Mouse (Mus musculus) G1E-ER4 (cell line): Measurements from ENCODE around the gene Pknox2. TPM values are rescaled to one million over a fixed set of nuclear protein-coding genes. Genes with fewer than 3 reads are reported as not detected.

Experiments
- GATA1 ChIP-seq: IDR thresholded peaks from one replicate; pipeline ENCODE4 v1.8.0; 2012; ENCODE audit warnings: low read length, inconsistent platforms
- polyA plus RNA-seq: library from polyadenylated mRNA; stranded (reverse); fragments of >175 nt; gene quantifications from 2 replicates; pipeline ENCODE4 v1.2.3, GENCODE M21; 2012

The Pknox2 gene
- polyA plus RNA-seq, 1 experiment, result not detected

GRCm38 (mm10) chr9:37085370-37085769, 61.8 kb downstream of the Pknox2 start:
- TF ChIP-seq GATA1, result no peak

GRCm38 (mm10) chr9:37082246-37082645, 65.0 kb downstream of the Pknox2 start:
- no peak for TF ChIP-seq GATA1

GRCm38 (mm10) chr9:37080309-37080708, 66.9 kb downstream of the Pknox2 start:
- TF ChIP-seq GATA1, result no peak

DNA sequence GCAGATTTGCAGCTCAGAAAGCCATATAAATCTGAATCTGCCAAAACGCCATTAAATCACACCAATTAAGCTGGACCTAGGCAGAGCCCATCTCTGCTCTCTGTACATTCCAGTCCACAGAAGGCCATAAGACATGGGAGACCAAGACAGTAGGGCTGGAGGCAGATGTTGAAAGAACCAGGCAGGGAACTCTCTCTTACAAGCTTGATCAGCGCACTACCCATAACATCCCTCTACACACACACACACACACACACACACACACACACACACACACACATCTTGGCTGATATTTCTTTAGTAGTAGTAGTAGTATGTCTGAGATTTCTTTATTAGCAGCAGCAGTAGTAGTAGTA, 70.2 kb downstream of the Pknox2 start:
- TF ChIP-seq GATA1, result no peak

DNA sequence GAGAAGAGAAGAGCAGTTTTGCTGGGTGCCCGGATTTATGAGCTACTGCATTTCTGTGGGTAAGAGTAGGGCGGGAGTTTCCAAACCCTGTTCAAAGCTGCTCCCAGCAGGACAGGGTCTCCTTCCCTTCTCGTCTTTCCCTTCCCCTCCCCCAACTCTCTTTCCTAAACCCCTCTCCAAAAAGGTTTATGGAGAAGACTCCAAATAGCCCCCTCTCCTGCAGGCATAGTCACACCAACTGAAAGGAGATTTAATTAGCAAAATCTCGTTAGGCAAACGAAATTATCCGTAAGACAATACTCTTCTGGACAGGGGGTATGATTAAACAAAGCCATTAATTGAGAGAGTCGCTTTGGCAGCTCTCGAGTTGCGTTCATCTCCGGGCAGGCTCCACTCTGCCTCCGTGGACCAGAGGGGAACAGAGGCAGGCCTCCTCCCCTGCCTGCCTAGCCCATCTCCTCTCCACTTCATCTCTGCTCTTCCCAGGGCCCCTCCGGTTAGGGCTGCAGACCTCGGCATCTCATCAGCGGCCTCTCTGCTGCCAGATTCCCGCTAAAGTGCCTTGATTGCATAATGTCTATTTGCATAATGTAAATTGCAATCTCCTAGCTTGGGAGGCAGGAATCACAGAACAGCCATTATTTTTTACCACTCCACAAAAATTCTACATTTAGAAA, 70.7 kb downstream of the Pknox2 start:
- no peak for TF ChIP-seq GATA1

GRCm38 (mm10) chr9:37075903-37076302, 71.3 kb downstream of the Pknox2 start:
- no peak for TF ChIP-seq GATA1

DNA sequence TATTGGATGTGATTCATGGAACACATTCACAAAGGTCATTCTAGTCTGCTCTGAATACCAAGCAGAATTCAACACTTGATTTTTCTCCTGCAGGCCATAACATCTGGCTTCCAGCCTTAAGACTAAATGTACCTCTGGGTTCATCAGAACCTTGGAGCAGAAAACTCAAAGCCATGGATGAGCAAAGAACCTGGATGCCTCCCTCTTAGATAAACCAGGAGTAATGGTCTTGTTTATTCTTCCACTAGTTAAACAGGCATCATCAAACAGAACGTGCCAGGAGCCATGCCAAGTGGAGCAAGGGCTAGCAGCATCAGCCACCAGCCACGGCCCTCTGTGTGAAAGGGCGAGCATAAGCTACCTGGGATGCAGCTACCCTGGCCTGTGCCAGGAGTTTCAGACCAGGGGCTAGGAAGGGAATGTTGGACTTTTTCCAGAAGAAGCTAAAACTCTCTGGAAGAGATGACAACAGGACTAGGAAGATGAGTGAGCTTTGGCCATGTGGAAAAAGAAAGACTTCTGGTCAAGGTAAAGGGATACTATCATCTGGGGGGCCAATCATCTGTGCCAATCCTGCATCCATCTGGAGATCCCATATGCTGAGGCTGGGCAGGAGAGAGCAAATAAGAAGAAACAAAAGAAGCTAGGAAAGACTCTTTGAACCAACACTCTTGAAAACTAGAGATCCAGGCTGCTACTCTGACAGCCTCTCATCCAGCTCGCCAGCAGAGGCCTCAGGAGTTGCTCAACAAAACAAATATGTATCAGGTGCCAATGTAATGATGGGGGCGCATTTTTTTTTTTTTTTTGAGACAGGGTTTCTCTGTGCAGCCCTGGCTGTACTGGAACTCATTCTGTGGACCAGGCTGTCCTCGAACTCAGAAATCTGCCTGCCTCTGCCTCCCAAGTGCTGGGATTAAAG, 77.6 kb downstream of the Pknox2 start:
- no peak for TF ChIP-seq GATA1

- TF ChIP-seq GATA1, result no peak
Measured at GRCm38 (mm10) chr9:37067473-37067830, 79.8 kb downstream of the Pknox2 start.

DNA sequence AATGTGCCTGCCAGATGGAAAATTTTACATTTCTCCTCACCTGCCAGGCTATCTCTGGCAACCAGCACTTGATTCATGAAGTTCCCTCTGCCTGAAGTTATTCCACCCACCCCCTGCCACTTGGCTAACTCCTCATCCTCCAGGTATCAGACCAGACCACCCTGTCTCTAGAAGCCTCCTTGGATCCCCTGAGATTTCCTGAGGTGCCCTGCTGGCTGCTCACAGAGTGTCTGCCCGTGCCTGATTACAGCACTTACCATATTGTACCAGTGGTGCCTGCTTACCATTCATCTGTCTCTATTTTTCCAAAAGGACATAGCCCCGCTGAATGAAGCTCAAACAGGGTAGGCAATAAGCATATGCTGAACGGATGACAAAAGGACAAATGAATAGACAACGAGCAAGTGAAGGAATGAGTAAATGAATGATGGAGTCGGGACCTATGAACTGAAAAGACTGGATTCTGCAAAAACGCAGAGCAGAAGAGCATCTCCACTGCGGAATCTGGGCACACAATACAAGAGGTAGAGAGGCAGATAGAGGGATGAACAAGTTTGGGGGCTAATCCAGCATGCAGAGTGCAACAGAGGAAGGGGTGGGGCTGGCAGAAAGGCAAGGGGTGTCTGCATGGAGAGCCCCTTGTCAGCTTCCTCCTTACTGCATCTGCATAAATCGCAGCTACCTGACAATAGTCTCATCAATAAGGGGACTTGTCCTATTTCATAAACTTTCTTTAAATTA, 80.3 kb downstream of the Pknox2 start:
- TF ChIP-seq GATA1, result no peak

DNA sequence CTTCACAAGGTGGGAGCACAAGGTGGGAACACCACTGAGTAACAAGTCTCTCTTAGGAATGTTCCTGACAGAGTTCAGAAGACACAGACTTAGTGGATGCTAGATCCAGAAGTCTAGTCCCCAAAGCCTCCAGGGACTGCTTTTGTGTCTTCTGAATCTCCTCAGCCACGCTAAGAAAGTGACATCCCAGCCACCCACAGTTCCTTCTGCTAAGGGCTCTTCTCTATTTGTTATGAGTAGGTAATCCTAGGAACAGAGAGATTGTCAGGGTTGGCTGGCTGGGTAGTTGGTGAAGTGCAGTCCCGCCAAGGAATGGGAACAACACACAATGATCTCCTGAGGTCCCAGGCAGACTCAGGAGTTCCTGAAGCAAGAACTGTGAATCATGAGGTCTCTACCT, 85.6 kb downstream of the Pknox2 start:
- TF ChIP-seq GATA1, result no peak

DNA sequence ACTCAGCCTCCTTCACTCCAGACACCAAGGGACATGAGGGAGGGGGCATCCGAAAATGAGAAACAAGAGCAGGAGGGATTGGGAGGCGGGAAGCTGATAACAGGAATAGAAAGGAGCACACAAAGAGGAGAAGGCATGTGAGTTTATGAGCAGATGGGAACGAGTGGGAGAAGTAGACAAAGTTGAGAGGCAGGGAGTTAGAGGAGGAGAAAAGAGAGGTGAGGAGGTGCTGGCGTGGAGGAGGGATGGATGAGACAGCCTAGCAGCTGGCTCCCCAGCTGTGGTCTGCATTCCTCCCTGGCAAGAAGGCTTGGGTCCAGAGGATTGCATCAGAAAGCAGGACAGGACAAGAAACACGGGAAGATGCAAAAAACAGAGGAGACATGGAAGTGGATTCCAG, 92.5 kb downstream of the Pknox2 start:
- no peak for TF ChIP-seq GATA1

- TF ChIP-seq GATA1, result no peak
Measured at GRCm38 (mm10) chr9:37053601-37054512, 93.3 kb downstream of the Pknox2 start.

- TF ChIP-seq GATA1, result no peak
Measured at GRCm38 (mm10) chr9:37053041-37053440, 94.2 kb downstream of the Pknox2 start.

- TF ChIP-seq GATA1, result no peak
Measured at GRCm38 (mm10) chr9:37051669-37052068, 95.5 kb downstream of the Pknox2 start.

DNA sequence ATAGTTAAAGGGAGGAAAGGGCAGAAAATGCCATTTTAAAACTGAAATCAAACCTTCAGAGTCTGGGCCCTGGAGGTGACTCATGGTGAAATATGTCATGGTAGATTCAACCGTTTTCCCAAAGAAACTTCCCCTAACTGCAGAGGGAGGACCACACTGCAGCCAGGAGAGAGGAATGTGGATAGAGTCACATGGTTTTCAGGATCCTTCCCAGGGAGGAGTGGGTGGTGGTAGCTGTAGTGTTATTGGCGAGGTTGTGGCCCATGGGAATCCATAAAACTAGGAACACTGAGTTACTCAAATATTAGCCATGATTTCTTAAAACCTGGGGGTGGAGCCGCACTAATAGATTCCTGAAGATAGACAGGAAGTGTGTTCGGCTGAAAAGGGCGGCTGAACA, 99.7 kb downstream of the Pknox2 start:
- no peak for TF ChIP-seq GATA1
